Mouse (Mus musculus) lung, adult 2 months (tissue): Measurements from ENCODE around the gene Hhat. TPM values are rescaled to one million over a fixed set of nuclear protein-coding genes. Genes with fewer than 3 reads are reported as not detected.

Experiments used
- DNase-seq: peaks from one replicate; pipeline ENCODE4 v3.0.0; 2022
- H3K4me1 ChIP-seq: fragments of 200-500 bp; 2 replicates; pipeline ENCODE4 v1.6.1; 2011; ENCODE audit warnings: low read length; ENCODE audit not compliant: control insufficient read depth, insufficient read depth
- H3K4me3 ChIP-seq: fragments of 200-500 bp; replicated peaks from 2 replicates; pipeline ENCODE3; 2011; ENCODE audit warnings: low read depth, mild to moderate bottlenecking, control low read depth, low read length; ENCODE audit errors: extremely low read depth
- CTCF ChIP-seq: fragments of 200-500 bp; IDR thresholded peaks from 2 replicates; pipeline ENCODE4 v1.5.1; 2011; ENCODE audit warnings: mild to moderate bottlenecking, low read length, control low read depth; ENCODE audit not compliant: insufficient read depth
- POLR2A ChIP-seq: fragments of 200-500 bp; IDR thresholded peaks from 2 replicates; pipeline ENCODE4 v1.6.1; 2011; ENCODE audit warnings: low read depth, mild to moderate bottlenecking, control low read depth, low read length, borderline replicate concordance; ENCODE audit errors: extremely low read depth
- WGBS: fragments of 180-500 bp; shearing (Covaris S2); methylation state at CpG from one replicate; pipeline ENCODE4 v1.1.7; 2018; 5-methylcytosine and 5-hydroxymethylcytosine counted together
- polyA plus RNA-seq: library from polyadenylated mRNA; depleted of rRNA; stranded (reverse); fragments of >200 nt; gene quantifications from 2 replicates; pipeline ENCODE4 v1.2.3, GENCODE M21; 2012

The Hhat gene
- polyA plus RNA-seq, 1 experiment = 2.5 TPM

GRCm38 (mm10) chr1:192798212-192799164 lies 27.5 kb upstream of the Hhat start:
- Histone ChIP-seq H3K4me1 (no peaks in the 10 kb centered on the region), H3K4me3 (no peak overlapping the region)
- no peak for DNase-seq
- 61% methylated on average over 16 of the region's 16 CpGs for WGBS
- TF ChIP-seq CTCF (no peak), POLR2A (no peak)

GRCm38 (mm10) chr1:192797011-192797274 lies 25.9 kb upstream of the Hhat start:
- 85% methylated on average over 3 of the region's 3 CpGs for WGBS
- no peak overlapping the region for H3K4me3 ChIP-seq
- no peak for DNase-seq
- H3K4me1 ChIP-seq = no peaks in the 10 kb centered on the region
- no peak for TF ChIP-seq CTCF
- TF ChIP-seq POLR2A = no peak

GRCm38 (mm10) chr1:192796201-192797010 lies 25.4 kb upstream of the Hhat start:
- WGBS = 24% methylated on average over 13 of the region's 21 CpGs
- no peak overlapping the region for H3K4me3 ChIP-seq
- TF ChIP-seq POLR2A (no peak), CTCF (no peak)
- no peaks in the 10 kb centered on the region for H3K4me1 ChIP-seq
- no peak for DNase-seq

- Histone ChIP-seq H3K4me1 (no peaks in the 10 kb centered on the region), H3K4me3 (no peak overlapping the region)
- 65% methylated on average over 9 of the region's 9 CpGs for WGBS
- TF ChIP-seq POLR2A (no peak), CTCF (no peak)
- DNase-seq = no peak
Measured at GRCm38 (mm10) chr1:192794957-192795745, 24.1 kb upstream of the Hhat start.

- no peak for DNase-seq
- no peak overlapping the region for H3K4me3 ChIP-seq
- TF ChIP-seq CTCF (no peak), POLR2A (no peak)
- H3K4me1 ChIP-seq = no peaks in the 10 kb centered on the region; the same call in 1 of the 2 replicates
- WGBS = 22% methylated on average over 7 of the region's 7 CpGs
Measured at GRCm38 (mm10) chr1:192791897-192792361, 20.9 kb upstream of the Hhat start.

GRCm38 (mm10) chr1:192790442-192790841 lies 19.4 kb upstream of the Hhat start:
- 85% methylated on average over 4 of the region's 4 CpGs for WGBS
- H3K4me1 ChIP-seq = no peaks in the 10 kb centered on the region; the same call in 1 of the 2 replicates
- TF ChIP-seq CTCF (peak; percentile 47), POLR2A (no peak)
- DNase-seq = no peak
- no peak overlapping the region for H3K4me3 ChIP-seq

- Histone ChIP-seq H3K4me3 (no peak overlapping the region), H3K4me1 (no peaks in the 10 kb centered on the region; the same call in 1 of the 2 replicates)
- peak; percentile 23 for DNase-seq
- 70% methylated on average over 11 of the region's 11 CpGs for WGBS
- no peak for TF ChIP-seq CTCF
- TF ChIP-seq POLR2A = no peak
Measured at GRCm38 (mm10) chr1:192789828-192790227, 18.8 kb upstream of the Hhat start.

- DNase-seq = peak; percentile 24
- TF ChIP-seq POLR2A (no peak), CTCF (no peak)
- WGBS = 64% methylated on average over 10 of the region's 10 CpGs
- Histone ChIP-seq H3K4me1 (no peaks in the 10 kb centered on the region; the same call in 1 of the 2 replicates), H3K4me3 (no peak overlapping the region)
Measured at GRCm38 (mm10) chr1:192789111-192789522, 18.1 kb upstream of the Hhat start.

GRCm38 (mm10) chr1:192786194-192786593 lies 15.2 kb upstream of the Hhat start:
- Histone ChIP-seq H3K4me3 (no peak overlapping the region), H3K4me1 (no peaks in the 10 kb centered on the region; the same call in 1 of the 2 replicates)
- TF ChIP-seq POLR2A (no peak), CTCF (no peak)
- 79% methylated on average over 1 of the region's 1 CpGs for WGBS
- DNase-seq = no peak
